Mouse (Mus musculus): ENCODE measurements around the gene Dlgap4. TPM values are rescaled to one million over a fixed set of nuclear protein-coding genes. Genes with fewer than 3 reads are reported as not detected.

Gene Dlgap4
- 74.8 and 85.4 TPM in 2 replicates for polyA plus RNA-seq (2014; fragmentation: Nextera tagmentation; extraction: Ambion mirVana)

DNA sequence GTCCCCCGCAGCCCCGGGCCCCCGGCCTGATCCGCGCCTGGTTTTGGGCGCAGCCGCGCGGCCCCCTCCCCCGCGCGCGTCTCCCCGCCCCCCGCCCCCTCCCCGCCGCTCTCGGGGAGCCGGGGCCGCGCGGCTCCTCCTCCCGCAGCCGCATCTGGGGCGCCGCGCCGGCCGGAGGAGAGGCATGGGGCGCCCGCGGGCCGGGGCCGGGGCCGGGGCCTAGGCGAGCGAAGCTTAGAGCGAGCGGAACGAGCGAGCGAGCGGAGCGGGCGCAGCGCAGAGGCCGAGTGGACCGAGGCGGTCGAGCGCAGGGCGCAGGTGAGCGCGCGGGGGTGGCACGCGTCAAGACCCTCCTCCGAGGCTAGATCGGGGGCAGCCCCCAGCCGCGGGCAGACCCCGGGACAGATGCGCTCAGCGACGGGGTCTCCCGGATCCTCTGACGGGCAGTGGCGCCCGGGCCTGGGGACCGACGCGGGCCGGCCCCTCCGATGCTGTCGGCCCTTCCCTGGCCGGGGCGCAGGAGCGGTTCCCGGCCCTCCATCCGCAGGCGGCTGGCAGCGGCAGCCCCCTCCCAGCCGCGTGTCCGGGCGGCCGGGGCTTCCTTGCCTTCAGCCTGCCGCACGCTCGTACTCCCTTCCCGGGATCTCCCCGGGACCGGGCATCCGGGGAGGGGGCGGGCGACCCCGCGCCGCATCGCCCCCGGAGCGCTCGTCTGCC is at the start of gene Dlgap4:
Gene Dlgap4, plus strand, starts transcription at position 165 of the 717 bp plus-strand sequence.
- Histone ChIP-seq H3K9me3 (ENCODE audit: control insufficient read depth, low read length) (no peaks in the 10 kb centered on the region), H3K9ac (ENCODE audit: low read length) (peak within 1 kb of the TSS; percentile 49), H3K4me3 (ENCODE audit: low read depth, low read length) (peak within 1 kb of the TSS; percentile 64), H3K4me1 (replicated peaks; ENCODE audit: control insufficient read depth, insufficient read depth, low read length) (peaks cover 11% of the 10 kb centered on the region), H3K4me2 (ENCODE audit: low read length) (peak within 1 kb of the TSS; percentile 66), H3K27me3 (replicated peaks; ENCODE audit: control insufficient read depth, insufficient read depth, low read length) (peaks cover 69% of the 10 kb centered on the region), H3K27ac (ENCODE audit: low read depth) (no peak within 1 kb of the TSS), H3K36me3 (ENCODE audit: control insufficient read depth, insufficient read depth, low read length) (no peaks in the 10 kb centered on the region)
- 1% methylated on average over 73 of the region's 103 CpGs for WGBS
- DNase-seq (ENCODE audit: low spot score): peak; percentile 71
- peak; percentile 67 for ATAC-seq (replicated peaks; ENCODE audit: low FRiP score, low TSS enrichment, low read depth)

DNA sequence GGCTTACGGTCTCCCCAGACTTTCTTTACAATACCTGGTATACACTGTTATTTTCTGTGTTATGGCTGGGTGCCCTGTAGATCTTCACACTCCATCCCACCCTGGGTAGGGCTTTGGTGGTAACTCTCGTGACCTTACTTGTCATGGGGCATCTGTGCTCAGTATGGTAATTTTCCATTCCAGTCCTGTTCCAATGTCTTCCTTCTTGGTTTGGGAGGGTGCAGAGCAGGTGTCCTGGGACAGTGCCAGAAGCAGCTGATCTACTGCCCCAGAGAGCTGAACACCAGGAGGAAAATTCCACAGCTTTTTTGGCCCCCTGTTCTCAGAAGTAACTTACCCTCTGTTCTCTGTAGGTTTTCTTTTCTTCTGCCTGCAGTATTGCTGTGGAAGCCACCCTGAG is 47.0 kb upstream of the Dlgap4 start:
- Histone ChIP-seq H3K27me3 (replicated peaks; ENCODE audit: control insufficient read depth, insufficient read depth, low read length) (no peaks in the 10 kb centered on the region), H3K4me2 (ENCODE audit: low read length) (no peak overlapping the region), H3K27ac (ENCODE audit: low read depth) (no peak overlapping the region), H3K9me3 (ENCODE audit: control insufficient read depth, low read length) (no peaks in the 10 kb centered on the region), H3K4me1 (replicated peaks; ENCODE audit: control insufficient read depth, insufficient read depth, low read length) (no peaks in the 10 kb centered on the region), H3K4me3 (ENCODE audit: low read depth, low read length) (no peak overlapping the region), H3K36me3 (ENCODE audit: control insufficient read depth, insufficient read depth, low read length) (peaks cover 47% of the 10 kb centered on the region), H3K9ac (ENCODE audit: low read length) (no peak overlapping the region)
- ATAC-seq (replicated peaks; ENCODE audit: low FRiP score, low TSS enrichment, low read depth) (no peak), DNase-seq (ENCODE audit: low spot score) (no peak)
- WGBS: 82% methylated on average over 2 of the region's 2 CpGs

DNA sequence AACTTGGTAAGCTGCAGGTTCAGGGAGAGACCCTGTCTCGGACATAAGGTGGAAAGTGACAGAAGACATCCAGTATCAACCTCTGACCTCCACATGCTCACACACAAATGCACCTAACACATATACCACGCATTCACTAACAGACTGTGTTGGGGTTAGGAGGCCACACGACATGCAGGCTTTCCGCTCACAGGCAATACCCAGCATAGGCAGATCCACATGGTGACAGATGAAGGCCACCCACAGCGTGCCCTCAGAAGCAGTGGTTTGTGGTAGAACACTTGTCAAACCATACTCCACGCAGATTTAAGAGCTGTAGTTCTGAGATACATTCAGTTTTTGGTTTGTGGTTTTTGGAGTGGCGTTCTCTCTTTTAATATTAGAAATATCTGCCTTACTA is 44.9 kb upstream of the Dlgap4 start:
- H3K36me3 ChIP-seq (ENCODE audit: control insufficient read depth, insufficient read depth, low read length): peaks cover 38% of the 10 kb centered on the region
- H3K9ac ChIP-seq (ENCODE audit: low read length): no peak overlapping the region
- H3K4me3 ChIP-seq (ENCODE audit: low read depth, low read length): no peak overlapping the region
- H3K27me3 ChIP-seq (replicated peaks; ENCODE audit: control insufficient read depth, insufficient read depth, low read length): no peaks in the 10 kb centered on the region
- 82% methylated on average over 7 of the region's 7 CpGs for WGBS
- H3K27ac ChIP-seq (ENCODE audit: low read depth): no peak overlapping the region
- no peak for DNase-seq (ENCODE audit: low spot score)
- H3K4me2 ChIP-seq (ENCODE audit: low read length): no peak overlapping the region
- ATAC-seq (replicated peaks; ENCODE audit: low FRiP score, low TSS enrichment, low read depth): no peak
- H3K9me3 ChIP-seq (ENCODE audit: control insufficient read depth, low read length): no peaks in the 10 kb centered on the region
- no peaks in the 10 kb centered on the region for H3K4me1 ChIP-seq (replicated peaks; ENCODE audit: control insufficient read depth, insufficient read depth, low read length)

DNA sequence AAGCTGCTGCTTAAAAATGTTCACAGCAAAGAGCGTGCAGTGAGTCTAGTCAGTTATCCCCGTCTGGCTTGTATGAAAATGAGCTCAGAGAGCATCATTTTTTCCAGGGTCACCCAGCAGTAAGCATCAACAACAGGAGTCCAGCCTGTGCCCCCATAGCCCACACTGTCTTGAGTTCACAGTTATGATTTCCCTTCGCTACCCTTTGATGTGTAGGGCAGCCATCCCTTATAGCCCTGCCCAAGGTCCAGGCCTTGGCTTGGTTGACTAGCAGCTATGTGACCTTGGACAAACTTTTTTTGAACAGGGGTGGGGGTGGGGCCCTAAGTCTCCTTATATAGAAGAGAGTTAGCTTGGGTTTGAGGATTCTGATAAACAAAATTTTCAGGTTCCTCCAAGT is 44.2 kb upstream of the Dlgap4 start:
- Histone ChIP-seq H3K4me1 (replicated peaks; ENCODE audit: control insufficient read depth, insufficient read depth, low read length) (no peaks in the 10 kb centered on the region), H3K4me3 (ENCODE audit: low read depth, low read length) (no peak overlapping the region), H3K27ac (ENCODE audit: low read depth) (no peak overlapping the region), H3K27me3 (replicated peaks; ENCODE audit: control insufficient read depth, insufficient read depth, low read length) (no peaks in the 10 kb centered on the region), H3K4me2 (ENCODE audit: low read length) (no peak overlapping the region), H3K9me3 (ENCODE audit: control insufficient read depth, low read length) (no peaks in the 10 kb centered on the region), H3K36me3 (ENCODE audit: control insufficient read depth, insufficient read depth, low read length) (peaks cover 37% of the 10 kb centered on the region), H3K9ac (ENCODE audit: low read length) (no peak overlapping the region)
- ATAC-seq (replicated peaks; ENCODE audit: low FRiP score, low TSS enrichment, low read depth) (no peak), DNase-seq (ENCODE audit: low spot score) (no peak)
- 93% methylated on average over 3 of the region's 3 CpGs for WGBS

DNA sequence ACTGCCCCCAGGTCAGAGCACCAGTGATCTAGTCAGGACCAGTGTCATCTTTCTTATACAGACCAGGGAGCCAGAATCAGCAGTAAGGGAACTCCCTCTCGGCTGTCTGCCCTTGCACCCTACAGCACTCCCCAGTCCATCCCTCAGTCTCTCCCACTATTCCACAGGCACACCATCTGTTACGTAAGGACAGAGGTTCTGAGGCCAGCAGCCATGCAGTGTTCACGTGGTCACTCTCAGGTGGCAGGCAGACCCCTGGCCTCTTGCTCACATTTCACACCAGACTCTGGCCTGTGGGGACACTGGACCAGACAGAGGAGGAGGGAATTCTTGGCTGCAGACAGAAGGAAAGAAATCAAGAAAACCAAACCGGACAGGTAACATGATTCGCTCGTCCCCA is 42.0 kb upstream of the Dlgap4 start:
- Histone ChIP-seq H3K9me3 (ENCODE audit: control insufficient read depth, low read length) (no peaks in the 10 kb centered on the region), H3K4me3 (ENCODE audit: low read depth, low read length) (no peak overlapping the region), H3K27me3 (replicated peaks; ENCODE audit: control insufficient read depth, insufficient read depth, low read length) (no peaks in the 10 kb centered on the region), H3K9ac (ENCODE audit: low read length) (no peak overlapping the region), H3K4me2 (ENCODE audit: low read length) (no peak overlapping the region), H3K4me1 (replicated peaks; ENCODE audit: control insufficient read depth, insufficient read depth, low read length) (no peaks in the 10 kb centered on the region), H3K27ac (ENCODE audit: low read depth) (no peak overlapping the region), H3K36me3 (ENCODE audit: control insufficient read depth, insufficient read depth, low read length) (peaks cover 28% of the 10 kb centered on the region)
- no peak for ATAC-seq (replicated peaks; ENCODE audit: low FRiP score, low TSS enrichment, low read depth)
- DNase-seq (ENCODE audit: low spot score): no peak
- WGBS: 72% methylated on average over 6 of the region's 6 CpGs

DNA sequence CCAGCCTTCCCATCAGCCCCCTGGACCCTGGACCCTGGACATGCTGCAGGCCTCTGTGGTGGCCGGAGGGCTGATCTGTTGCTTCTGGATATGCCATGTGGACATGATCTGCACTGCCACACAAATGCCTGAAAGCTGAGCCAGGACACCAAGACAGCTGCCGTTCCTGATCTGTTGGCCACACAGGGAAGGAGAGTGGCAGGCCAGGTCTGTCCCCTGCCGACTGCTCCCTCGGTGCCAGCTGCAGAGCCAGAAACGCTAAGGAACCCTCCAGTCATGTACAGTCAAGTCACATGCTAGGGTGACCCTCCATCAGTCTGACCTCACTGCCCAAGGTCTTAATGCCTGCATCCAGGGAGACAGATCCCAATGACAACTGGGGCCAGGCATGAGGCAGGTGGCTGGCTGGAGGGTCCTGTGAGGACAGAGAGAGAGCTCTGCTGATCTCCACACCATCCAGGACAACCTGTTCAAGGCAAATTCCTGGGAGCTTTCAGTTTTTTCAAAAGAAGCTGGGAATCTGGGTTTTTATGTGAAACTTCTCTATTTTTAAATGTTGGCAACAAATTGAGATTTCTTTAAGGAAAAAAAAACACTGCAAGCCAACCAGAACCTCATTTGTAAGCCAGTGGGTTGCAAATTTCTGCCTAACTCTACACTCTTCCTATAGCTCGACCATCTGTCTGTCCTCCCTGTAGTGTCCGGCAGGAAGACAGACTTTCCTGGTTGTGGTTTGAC is 36.5 kb upstream of the Dlgap4 start:
- no peak for DNase-seq (ENCODE audit: low spot score)
- no peaks in the 10 kb centered on the region for H3K36me3 ChIP-seq (ENCODE audit: control insufficient read depth, insufficient read depth, low read length)
- ATAC-seq (replicated peaks; ENCODE audit: low FRiP score, low TSS enrichment, low read depth): no peak
- H3K27ac ChIP-seq (ENCODE audit: low read depth): no peak overlapping the region
- no peaks in the 10 kb centered on the region for H3K9me3 ChIP-seq (ENCODE audit: control insufficient read depth, low read length)
- H3K4me3 ChIP-seq (ENCODE audit: low read depth, low read length): no peak overlapping the region
- H3K4me1 ChIP-seq (replicated peaks; ENCODE audit: control insufficient read depth, insufficient read depth, low read length): no peaks in the 10 kb centered on the region
- WGBS: 81% methylated on average over 7 of the region's 7 CpGs
- H3K9ac ChIP-seq (ENCODE audit: low read length): no peak overlapping the region
- H3K27me3 ChIP-seq (replicated peaks; ENCODE audit: control insufficient read depth, insufficient read depth, low read length): no peaks in the 10 kb centered on the region
- no peak overlapping the region for H3K4me2 ChIP-seq (ENCODE audit: low read length)

DNA sequence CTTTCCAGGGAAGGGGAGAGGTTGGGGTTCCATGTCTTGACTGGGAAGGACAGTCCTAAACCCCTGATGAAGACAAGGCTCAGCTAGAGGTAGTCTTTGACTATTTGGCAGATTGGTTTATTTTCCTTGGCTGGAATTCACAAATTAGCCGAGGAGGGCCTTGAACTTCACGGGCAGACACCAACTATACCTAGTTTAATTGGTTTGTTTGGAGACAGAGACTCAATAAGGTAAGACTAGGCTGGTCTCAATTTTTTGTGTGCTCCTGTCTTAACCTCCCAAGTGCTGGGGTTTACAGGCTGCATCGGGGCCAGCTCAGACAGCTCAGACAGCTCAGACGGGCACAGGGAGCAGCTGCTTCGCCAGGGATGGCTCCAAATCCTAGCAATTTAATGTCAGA is 33.0 kb upstream of the Dlgap4 start:
- Histone ChIP-seq H3K36me3 (ENCODE audit: control insufficient read depth, insufficient read depth, low read length) (no peaks in the 10 kb centered on the region), H3K4me1 (replicated peaks; ENCODE audit: control insufficient read depth, insufficient read depth, low read length) (no peaks in the 10 kb centered on the region), H3K27ac (ENCODE audit: low read depth) (no peak overlapping the region), H3K27me3 (replicated peaks; ENCODE audit: control insufficient read depth, insufficient read depth, low read length) (no peaks in the 10 kb centered on the region), H3K9ac (ENCODE audit: low read length) (no peak overlapping the region), H3K4me3 (ENCODE audit: low read depth, low read length) (no peak overlapping the region), H3K9me3 (ENCODE audit: control insufficient read depth, low read length) (no peaks in the 10 kb centered on the region), H3K4me2 (ENCODE audit: low read length) (no peak overlapping the region)
- no peak for DNase-seq (ENCODE audit: low spot score)
- ATAC-seq (replicated peaks; ENCODE audit: low FRiP score, low TSS enrichment, low read depth): no peak
- 81% methylated on average over 5 of the region's 5 CpGs for WGBS

DNA sequence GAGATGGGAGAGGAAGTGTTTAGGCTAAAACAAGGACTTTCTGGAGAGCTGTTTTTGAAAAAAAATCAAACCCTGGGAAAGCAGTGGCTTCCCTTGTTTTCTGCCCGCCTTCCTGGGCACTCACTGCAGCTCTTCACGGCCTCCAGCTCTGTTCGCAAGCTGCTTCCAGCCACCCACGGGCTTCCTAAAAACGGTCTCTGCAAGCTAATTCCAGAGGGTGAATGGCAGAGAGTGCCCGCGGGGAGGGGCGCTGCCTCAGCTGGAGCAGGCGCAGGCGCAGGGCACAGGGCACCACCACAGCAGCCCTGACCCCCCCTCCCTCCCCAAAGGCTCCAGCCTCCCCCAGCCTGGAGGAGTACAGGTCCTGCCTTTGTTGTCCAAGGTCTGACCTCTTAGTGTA is 32.3 kb upstream of the Dlgap4 start:
- H3K27me3 ChIP-seq (replicated peaks; ENCODE audit: control insufficient read depth, insufficient read depth, low read length): no peaks in the 10 kb centered on the region
- no peak for DNase-seq (ENCODE audit: low spot score)
- H3K27ac ChIP-seq (ENCODE audit: low read depth): no peak overlapping the region
- no peak for ATAC-seq (replicated peaks; ENCODE audit: low FRiP score, low TSS enrichment, low read depth)
- H3K36me3 ChIP-seq (ENCODE audit: control insufficient read depth, insufficient read depth, low read length): no peaks in the 10 kb centered on the region
- no peaks in the 10 kb centered on the region for H3K4me1 ChIP-seq (replicated peaks; ENCODE audit: control insufficient read depth, insufficient read depth, low read length)
- H3K9me3 ChIP-seq (ENCODE audit: control insufficient read depth, low read length): no peaks in the 10 kb centered on the region
- no peak overlapping the region for H3K4me3 ChIP-seq (ENCODE audit: low read depth, low read length)
- no peak overlapping the region for H3K9ac ChIP-seq (ENCODE audit: low read length)
- H3K4me2 ChIP-seq (ENCODE audit: low read length): no peak overlapping the region
- 57% methylated on average over 10 of the region's 10 CpGs for WGBS

DNA sequence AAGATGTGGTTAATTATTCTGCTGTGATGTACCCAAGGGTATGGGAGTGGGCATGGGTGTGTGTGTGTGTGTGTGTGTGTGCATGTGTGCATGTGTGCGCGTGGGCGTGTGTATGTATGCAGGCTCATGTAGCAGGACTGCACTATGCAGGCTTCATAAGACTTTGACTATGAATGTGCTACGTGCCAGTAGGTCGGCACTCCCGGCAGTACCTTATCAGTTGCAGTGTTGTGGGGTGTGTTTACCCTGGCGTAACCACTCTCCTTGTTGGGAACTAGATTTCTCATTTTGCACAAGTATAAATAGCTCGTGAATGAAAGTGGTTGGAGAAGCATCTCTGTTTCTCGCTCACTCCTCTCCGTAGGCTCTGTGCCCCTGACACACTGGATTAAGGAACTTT is 30.6 kb upstream of the Dlgap4 start:
- 81% methylated on average over 10 of the region's 10 CpGs for WGBS
- no peak for DNase-seq (ENCODE audit: low spot score)
- Histone ChIP-seq H3K27me3 (replicated peaks; ENCODE audit: control insufficient read depth, insufficient read depth, low read length) (no peaks in the 10 kb centered on the region), H3K4me1 (replicated peaks; ENCODE audit: control insufficient read depth, insufficient read depth, low read length) (no peaks in the 10 kb centered on the region), H3K4me2 (ENCODE audit: low read length) (no peak overlapping the region), H3K4me3 (ENCODE audit: low read depth, low read length) (no peak overlapping the region), H3K9me3 (ENCODE audit: control insufficient read depth, low read length) (no peaks in the 10 kb centered on the region), H3K36me3 (ENCODE audit: control insufficient read depth, insufficient read depth, low read length) (no peaks in the 10 kb centered on the region), H3K9ac (ENCODE audit: low read length) (no peak overlapping the region), H3K27ac (ENCODE audit: low read depth) (no peak overlapping the region)
- no peak for ATAC-seq (replicated peaks; ENCODE audit: low FRiP score, low TSS enrichment, low read depth)

All from intestine, embryonic 14.5 days (tissue).